Mouse (Mus musculus) stomach, embryonic 15.5 days (tissue): Measurements from ENCODE around the gene E130116L18Rik. TPM values are rescaled to one million over a fixed set of nuclear protein-coding genes. Genes with fewer than 3 reads are reported as not detected.
A peak's percentile ranks its signal among the peaks of the same experiment; 100 is the strongest.

ENCODE experiments used
- ATAC-seq: fragments of 200-750 bp; cut with Nextera tagmentation; 2 replicates; pipeline ENCODE4 v1.8.0; 2017; ENCODE audit warnings: low read depth, moderate number of reproducible peaks, moderate TSS enrichment; ENCODE audit not compliant: insufficient read depth, low FRiP score
- H3K27ac ChIP-seq: fragments of 300-500 bp; sonication (generic); 2 replicates; pipeline ENCODE4 v1.5.1; 2015; ENCODE audit warnings: mild to moderate bottlenecking, inconsistent platforms
- H3K27me3 ChIP-seq: fragments of 300-500 bp; sonication (generic); replicated peaks from 2 replicates; pipeline ENCODE4 v1.6.1; 2015; ENCODE audit warnings: inconsistent platforms
- H3K36me3 ChIP-seq: fragments of 300-500 bp; sonication (generic); 2 replicates; pipeline ENCODE4 v1.6.1; 2015; ENCODE audit warnings: inconsistent platforms
- H3K4me1 ChIP-seq: fragments of 300-500 bp; sonication (generic); 2 replicates; pipeline ENCODE4 v1.6.1; 2015; ENCODE audit warnings: inconsistent platforms
- H3K4me2 ChIP-seq: fragments of 300-500 bp; sonication (generic); 2 replicates; pipeline ENCODE4 v1.6.1; 2015; ENCODE audit warnings: mild to moderate bottlenecking, inconsistent platforms
- H3K4me3 ChIP-seq: fragments of 300-500 bp; sonication (generic); replicated peaks from 2 replicates; pipeline ENCODE4 v1.5.1; 2015; ENCODE audit warnings: inconsistent platforms
- H3K9ac ChIP-seq: fragments of 300-500 bp; sonication (generic); 2 replicates; pipeline ENCODE4 v1.6.1; 2015; ENCODE audit warnings: inconsistent platforms
- H3K9me3 ChIP-seq: fragments of 300-500 bp; sonication (generic); 2 replicates; pipeline ENCODE4 v1.6.1; 2016; ENCODE audit warnings: inconsistent platforms
- WGBS: fragments of 180-500 bp; shearing (Covaris S2); methylation state at CpG from one replicate; pipeline ENCODE4 v1.1.7; 2015; 5-methylcytosine and 5-hydroxymethylcytosine counted together
- polyA plus RNA-seq: library from polyadenylated mRNA; unstranded; fragments of >200 nt; fragmentation: Nextera tagmentation; extraction: Ambion mirVana; gene quantifications from 2 replicates; pipeline ENCODE4 v1.2.1, GENCODE M21; 2015

The E130116L18Rik gene
- not detected in 2 replicates for polyA plus RNA-seq

GRCm38 (mm10) chr5:25222752-25223702, at the start of gene E130116L18Rik:
Gene E130116L18Rik, minus strand, starts transcription at chr5:25223153.
- peaks cover 5% of the 10 kb centered on the region; the same call in 1 of the 2 replicates for H3K4me1 ChIP-seq
- H3K27me3 ChIP-seq = no peaks in the 10 kb centered on the region
- peak within 1 kb of the TSS; percentile 74 for H3K9ac ChIP-seq
- no peaks in the 10 kb centered on the region for H3K9me3 ChIP-seq
- ATAC-seq = peak; percentile 93
- peak within 1 kb of the TSS; percentile 87 for H3K27ac ChIP-seq
- peak within 1 kb of the TSS; percentile 75 for H3K4me3 ChIP-seq
- H3K4me2 ChIP-seq = peak within 1 kb of the TSS; percentile 68
- H3K36me3 ChIP-seq = no peaks in the 10 kb centered on the region
- 3% methylated on average over 72 of the region's 72 CpGs for WGBS

- Histone ChIP-seq H3K9me3 (no peaks in the 10 kb centered on the region), H3K27ac (no peak overlapping the region), H3K36me3 (peaks cover 38% of the 10 kb centered on the region), H3K9ac (no peak overlapping the region), H3K27me3 (no peaks in the 10 kb centered on the region), H3K4me2 (no peak overlapping the region), H3K4me3 (no peak overlapping the region), H3K4me1 (no peaks in the 10 kb centered on the region)
- no peak for ATAC-seq
- 85% methylated on average over 4 of the region's 4 CpGs for WGBS
Observed at GRCm38 (mm10) chr5:25268258-25268888, 45.4 kb upstream of the E130116L18Rik start.

- WGBS = 78% methylated on average over 7 of the region's 7 CpGs
- H3K27ac ChIP-seq = no peak overlapping the region
- no peak overlapping the region for H3K9ac ChIP-seq
- no peaks in the 10 kb centered on the region for H3K27me3 ChIP-seq
- ATAC-seq = no peak
- H3K4me2 ChIP-seq = no peak overlapping the region
- no peak overlapping the region for H3K4me3 ChIP-seq
- peaks cover 56% of the 10 kb centered on the region; the same call in 1 of the 2 replicates for H3K36me3 ChIP-seq
- no peaks in the 10 kb centered on the region for H3K4me1 ChIP-seq
- no peaks in the 10 kb centered on the region for H3K9me3 ChIP-seq
Observed at GRCm38 (mm10) chr5:25262266-25262665, 39.3 kb upstream of the E130116L18Rik start.

GRCm38 (mm10) chr5:25261452-25261851, 38.5 kb upstream of the E130116L18Rik start:
- H3K9me3 ChIP-seq = no peaks in the 10 kb centered on the region
- H3K9ac ChIP-seq = no peak overlapping the region
- peaks cover 54% of the 10 kb centered on the region; the same call in 1 of the 2 replicates for H3K36me3 ChIP-seq
- no peaks in the 10 kb centered on the region for H3K27me3 ChIP-seq
- H3K4me3 ChIP-seq = no peak overlapping the region
- H3K27ac ChIP-seq = no peak overlapping the region
- WGBS = 84% methylated on average over 6 of the region's 6 CpGs
- no peak for ATAC-seq
- no peaks in the 10 kb centered on the region for H3K4me1 ChIP-seq
- H3K4me2 ChIP-seq = no peak overlapping the region

- ATAC-seq = no peak
- Histone ChIP-seq H3K9ac (no peak overlapping the region), H3K27me3 (no peaks in the 10 kb centered on the region), H3K4me3 (no peak overlapping the region), H3K27ac (no peak overlapping the region), H3K4me1 (0 out of 2 replicates have a peak, but pooled peaks cover 4% of the 10 kb centered on the region), H3K4me2 (no peak overlapping the region), H3K36me3 (peaks cover 38% of the 10 kb centered on the region; the same call in 1 of the 2 replicates), H3K9me3 (no peaks in the 10 kb centered on the region)
- WGBS = 89% methylated on average over 2 of the region's 2 CpGs
Observed at GRCm38 (mm10) chr5:25256686-25257085, 33.7 kb upstream of the E130116L18Rik start.

GRCm38 (mm10) chr5:25254491-25254890, 31.5 kb upstream of the E130116L18Rik start:
- H3K4me1 ChIP-seq = 0 out of 2 replicates have a peak, but pooled peaks cover 4% of the 10 kb centered on the region
- no peak overlapping the region for H3K4me3 ChIP-seq
- H3K4me2 ChIP-seq = no peak overlapping the region
- H3K9me3 ChIP-seq = no peaks in the 10 kb centered on the region
- H3K27me3 ChIP-seq = no peaks in the 10 kb centered on the region
- peaks cover 38% of the 10 kb centered on the region; the same call in 1 of the 2 replicates for H3K36me3 ChIP-seq
- H3K9ac ChIP-seq = no peak overlapping the region
- H3K27ac ChIP-seq = no peak overlapping the region
- no peak for ATAC-seq
- WGBS = 89% methylated on average over 4 of the region's 4 CpGs

GRCm38 (mm10) chr5:25252825-25253544, 30.0 kb upstream of the E130116L18Rik start:
- Histone ChIP-seq H3K27me3 (no peaks in the 10 kb centered on the region), H3K27ac (peak overlapping the region; percentile 87), H3K4me3 (no peak overlapping the region), H3K9ac (no peak overlapping the region), H3K36me3 (peaks cover 30% of the 10 kb centered on the region; the same call in 1 of the 2 replicates), H3K4me2 (no peak overlapping the region), H3K4me1 (0 out of 2 replicates have a peak, but pooled peaks cover 4% of the 10 kb centered on the region), H3K9me3 (no peaks in the 10 kb centered on the region)
- peak; percentile 64 for ATAC-seq
- WGBS = 80% methylated on average over 8 of the region's 8 CpGs

GRCm38 (mm10) chr5:25252423-25252822, 29.5 kb upstream of the E130116L18Rik start:
- peak; percentile 81 for ATAC-seq
- Histone ChIP-seq H3K4me2 (no peak overlapping the region), H3K27ac (peak overlapping the region; percentile 87), H3K9me3 (no peaks in the 10 kb centered on the region), H3K36me3 (peaks cover 25% of the 10 kb centered on the region; the same call in 1 of the 2 replicates), H3K9ac (no peak overlapping the region), H3K4me1 (0 out of 2 replicates have a peak, but pooled peaks cover 4% of the 10 kb centered on the region), H3K27me3 (no peaks in the 10 kb centered on the region), H3K4me3 (no peak overlapping the region)
- WGBS = 57% methylated on average over 2 of the region's 2 CpGs

GRCm38 (mm10) chr5:25247036-25247435, 24.1 kb upstream of the E130116L18Rik start:
- H3K4me3 ChIP-seq = no peak overlapping the region
- no peak overlapping the region for H3K27ac ChIP-seq

GRCm38 (mm10) chr5:25246473-25246865, 23.5 kb upstream of the E130116L18Rik start:
- H3K9me3 ChIP-seq = no peaks in the 10 kb centered on the region
- peaks cover 11% of the 10 kb centered on the region; the same call in 1 of the 2 replicates for H3K36me3 ChIP-seq
- H3K4me3 ChIP-seq = no peak overlapping the region
- WGBS = 56% methylated on average over 1 of the region's 1 CpGs
- no peaks in the 10 kb centered on the region for H3K27me3 ChIP-seq
- no peak overlapping the region for H3K4me2 ChIP-seq
- no peaks in the 10 kb centered on the region for H3K4me1 ChIP-seq
- ATAC-seq = no peak
- H3K9ac ChIP-seq = no peak overlapping the region
- no peak overlapping the region for H3K27ac ChIP-seq

More at GRCm38 (mm10) chr5:25247036-25247435, 24.1 kb upstream of the E130116L18Rik start:
- Histone ChIP-seq H3K4me1 (0 out of 2 replicates have a peak, but pooled peaks cover 4% of the 10 kb centered on the region), H3K9me3 (no peaks in the 10 kb centered on the region), H3K27me3 (no peaks in the 10 kb centered on the region), H3K36me3 (peaks cover 11% of the 10 kb centered on the region; the same call in 1 of the 2 replicates), H3K9ac (no peak overlapping the region), H3K4me2 (no peak overlapping the region)
- 59% methylated on average over 3 of the region's 3 CpGs for WGBS
- no peak for ATAC-seq

GRCm38 (mm10) chr5:25245806-25246472, 23.0 kb upstream of the E130116L18Rik start:
- peaks cover 8% of the 10 kb centered on the region; the same call in 1 of the 2 replicates for H3K36me3 ChIP-seq
- no peak overlapping the region for H3K4me2 ChIP-seq
- H3K4me3 ChIP-seq = no peak overlapping the region
- no peaks in the 10 kb centered on the region for H3K27me3 ChIP-seq
- no peak overlapping the region for H3K9ac ChIP-seq
- 84% methylated on average over 10 of the region's 10 CpGs for WGBS
- no peak overlapping the region for H3K27ac ChIP-seq
- H3K4me1 ChIP-seq = no peaks in the 10 kb centered on the region
- no peak for ATAC-seq
- no peaks in the 10 kb centered on the region for H3K9me3 ChIP-seq
